Mouse (Mus musculus) liver, embryonic 16.5 days (tissue): ENCODE results near the gene Gm10277. TPM values are rescaled to one million over a fixed set of nuclear protein-coding genes. Genes with fewer than 3 reads are reported as not detected.

Experiments
- ATAC-seq: fragments of 200-750 bp; cut with Nextera tagmentation; 2 replicates; pipeline ENCODE4 v1.8.0; 2017; ENCODE audit warnings: low read depth, mild to moderate bottlenecking, moderate number of reproducible peaks, moderate library complexity
- H3K27ac ChIP-seq: fragments of 300-500 bp; sonication (generic); 2 replicates; pipeline ENCODE4 v1.5.1; 2014; ENCODE audit warnings: mild to moderate bottlenecking, low read length
- H3K27me3 ChIP-seq: fragments of 300-500 bp; sonication (generic); 2 replicates; pipeline ENCODE4 v1.6.1; 2014; ENCODE audit warnings: low read depth, low read length, mixed read lengths; ENCODE audit not compliant: control insufficient read depth, insufficient read depth
- H3K36me3 ChIP-seq: fragments of 300-500 bp; sonication (generic); 2 replicates; pipeline ENCODE4 v1.6.1; 2014; ENCODE audit warnings: mild to moderate bottlenecking; ENCODE audit not compliant: control insufficient read depth, insufficient read depth
- H3K4me1 ChIP-seq: fragments of 300-500 bp; sonication (generic); 2 replicates; pipeline ENCODE4 v1.6.1; 2014; ENCODE audit warnings: low read depth, low read length, mixed read lengths; ENCODE audit not compliant: control insufficient read depth
- H3K4me2 ChIP-seq: fragments of 300-500 bp; sonication (generic); 2 replicates; pipeline ENCODE4 v1.6.1; 2014; ENCODE audit warnings: low read depth, low read length, mixed read lengths
- H3K4me3 ChIP-seq: fragments of 300-500 bp; sonication (generic); 2 replicates; pipeline ENCODE4 v1.5.1; 2014; ENCODE audit warnings: low read depth, mild to moderate bottlenecking, low read length
- H3K9ac ChIP-seq: fragments of 300-500 bp; sonication (generic); 2 replicates; pipeline ENCODE4 v1.6.1; 2014; ENCODE audit warnings: low read depth, low read length
- H3K9me3 ChIP-seq: fragments of 300-500 bp; sonication (generic); replicated peaks from 2 replicates; pipeline ENCODE4 v1.6.1; 2016; ENCODE audit warnings: low read length; ENCODE audit not compliant: control insufficient read depth
- WGBS: fragments of 180-500 bp; shearing (Covaris S2); extraction: QIAGEN DNeasy Blood & Tissue Kit; methylation state at CpG from one replicate; pipeline ENCODE4 v1.1.7; 2014; ENCODE audit not compliant: insufficient replicate concordance; 5-methylcytosine and 5-hydroxymethylcytosine counted together
- polyA plus RNA-seq: library from polyadenylated mRNA; unstranded; fragments of >200 nt; fragmentation: Nextera tagmentation; extraction: Ambion mirVana; gene quantifications from 2 replicates; pipeline ENCODE4 v1.2.1, GENCODE M21; 2015

Gene Gm10277
- polyA plus RNA-seq, 1 experiment from 2014 or later: 0.81 TPM

DNA sequence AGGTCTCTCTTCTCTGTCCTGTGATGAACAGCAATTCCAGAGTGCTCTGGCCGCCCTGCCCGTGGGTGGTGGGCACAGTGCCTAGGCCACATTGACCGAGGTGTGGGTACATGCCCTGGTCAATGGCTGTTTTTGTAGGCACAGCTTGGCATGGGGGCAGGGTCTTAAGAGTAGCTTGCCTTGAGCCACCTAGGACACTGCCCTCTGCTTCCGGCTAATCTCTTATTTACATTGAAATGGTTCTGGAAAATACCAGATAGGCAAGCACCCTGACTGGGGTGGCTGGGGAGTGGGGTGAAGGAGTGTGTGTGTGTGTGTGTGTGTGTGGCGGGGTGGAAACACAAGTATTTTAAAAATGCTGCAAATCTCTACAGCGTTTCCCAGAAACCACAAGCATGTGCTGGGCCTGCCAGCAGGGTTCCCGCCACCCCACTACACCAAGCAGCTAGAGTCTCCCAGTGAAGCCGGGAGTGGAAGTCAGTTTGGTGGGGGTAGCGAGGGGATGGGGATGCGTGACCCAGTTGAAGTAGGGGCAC lies 4.3 kb downstream of the Gm10277 start:
- H3K36me3 ChIP-seq: peaks cover 2% of the 10 kb centered on the region
- peak overlapping the region; percentile 93 for H3K27ac ChIP-seq
- no peaks in the 10 kb centered on the region for H3K9me3 ChIP-seq
- ATAC-seq: no peak
- H3K27me3 ChIP-seq: no peaks in the 10 kb centered on the region
- peak overlapping the region; percentile 89 for H3K4me2 ChIP-seq
- 49% methylated on average over 10 of the region's 10 CpGs for WGBS
- no peak overlapping the region; the same call in 1 of the 2 replicates for H3K4me3 ChIP-seq
- H3K9ac ChIP-seq: peak overlapping the region; percentile 65
- H3K4me1 ChIP-seq: peaks cover 79% of the 10 kb centered on the region

DNA sequence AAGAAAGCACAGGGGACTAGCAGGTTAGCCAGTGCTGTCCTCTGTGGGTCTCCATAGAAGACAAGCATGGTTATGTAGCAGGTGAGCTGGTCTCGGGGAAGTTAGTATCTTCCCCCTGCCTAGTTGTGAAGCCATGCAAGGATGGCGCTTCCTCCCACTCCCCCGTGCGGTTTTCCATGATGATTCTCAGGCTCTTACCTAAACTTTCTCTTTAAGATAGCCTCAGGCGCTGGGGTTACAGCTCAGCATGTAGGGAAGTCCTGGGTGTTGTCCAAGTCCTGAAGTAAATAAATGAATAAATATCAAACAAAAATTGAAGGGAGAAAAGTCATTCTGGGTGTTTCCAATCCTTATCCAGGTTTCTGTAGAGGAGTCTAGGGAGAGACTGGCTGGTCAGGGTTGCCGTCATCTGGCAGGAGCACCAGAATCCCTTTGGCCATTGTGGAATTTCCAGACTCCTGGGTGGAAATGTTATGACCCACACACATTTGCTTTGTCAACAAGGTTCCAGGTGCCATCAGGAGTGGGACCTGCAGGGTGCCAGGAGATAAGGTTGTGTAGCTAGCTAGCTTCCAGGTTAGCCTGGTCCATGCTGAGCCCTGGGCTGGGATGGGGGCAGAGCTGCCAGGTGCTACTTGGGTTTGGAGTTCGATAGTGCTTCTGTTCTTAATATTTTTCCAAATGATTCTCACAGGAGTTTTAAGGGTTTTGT lies 5.3 kb downstream of the Gm10277 start:
- ATAC-seq: no peak
- H3K27ac ChIP-seq: peak overlapping the region; percentile 34
- peaks cover 73% of the 10 kb centered on the region for H3K4me1 ChIP-seq
- H3K9ac ChIP-seq: no peak overlapping the region
- WGBS: 72% methylated on average over 7 of the region's 7 CpGs
- H3K27me3 ChIP-seq: no peaks in the 10 kb centered on the region
- H3K4me2 ChIP-seq: no peak overlapping the region
- H3K4me3 ChIP-seq: no peak overlapping the region
- H3K9me3 ChIP-seq: no peaks in the 10 kb centered on the region
- H3K36me3 ChIP-seq: peaks cover 9% of the 10 kb centered on the region

DNA sequence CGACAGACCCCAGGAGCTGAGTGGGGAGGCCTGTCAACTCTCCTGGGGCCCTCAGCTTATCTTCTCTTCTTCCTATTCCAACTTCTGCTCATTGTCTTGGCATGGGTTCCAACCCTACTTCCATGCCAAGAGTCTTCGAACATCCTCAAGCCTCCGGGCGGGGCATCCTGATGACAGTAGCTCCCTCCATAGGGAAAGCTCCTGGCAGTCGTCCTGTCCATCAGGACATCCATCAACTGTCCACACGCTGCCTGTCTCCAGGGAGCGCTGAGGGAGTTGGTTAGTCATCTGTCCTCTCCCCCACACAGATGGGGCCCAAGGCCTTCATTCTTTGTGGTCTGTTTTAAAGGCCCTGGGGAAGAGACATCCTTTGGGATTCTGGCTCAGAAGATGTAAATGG lies 6.5 kb downstream of the Gm10277 start:
- Histone ChIP-seq H3K36me3 (peaks cover 9% of the 10 kb centered on the region), H3K9me3 (no peaks in the 10 kb centered on the region), H3K27me3 (no peaks in the 10 kb centered on the region), H3K9ac (no peak overlapping the region), H3K4me3 (no peak overlapping the region), H3K4me1 (peaks cover 64% of the 10 kb centered on the region), H3K27ac (no peak overlapping the region), H3K4me2 (no peak overlapping the region)
- no peak for ATAC-seq
- 72% methylated on average over 7 of the region's 7 CpGs for WGBS

DNA sequence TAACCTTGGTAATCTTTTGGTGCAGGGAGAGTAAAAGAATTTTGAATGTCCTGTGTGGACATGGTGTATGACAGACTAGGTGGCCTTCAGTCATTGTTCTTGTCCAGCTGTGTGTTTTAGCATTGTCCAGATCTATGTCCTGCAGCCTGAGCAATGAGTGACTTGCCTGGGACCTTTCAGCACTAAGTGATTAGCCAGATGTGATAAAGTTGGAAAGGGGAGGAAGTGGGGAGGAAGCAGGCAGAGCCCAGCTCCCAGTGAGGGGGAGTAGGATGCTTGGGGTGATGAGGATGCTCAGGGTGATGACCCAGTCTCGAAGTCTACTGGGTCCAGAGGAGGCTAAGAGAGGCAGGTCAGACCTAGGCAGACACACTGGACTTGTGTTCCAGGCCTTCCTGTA lies 8.3 kb downstream of the Gm10277 start:
- Histone ChIP-seq H3K9me3 (no peaks in the 10 kb centered on the region), H3K27me3 (no peaks in the 10 kb centered on the region), H3K4me2 (no peak overlapping the region), H3K36me3 (peaks cover 9% of the 10 kb centered on the region), H3K9ac (no peak overlapping the region), H3K4me3 (no peak overlapping the region), H3K27ac (no peak overlapping the region), H3K4me1 (peaks cover 53% of the 10 kb centered on the region)
- no peak for ATAC-seq
- WGBS: 53% methylated on average over 1 of the region's 1 CpGs

DNA sequence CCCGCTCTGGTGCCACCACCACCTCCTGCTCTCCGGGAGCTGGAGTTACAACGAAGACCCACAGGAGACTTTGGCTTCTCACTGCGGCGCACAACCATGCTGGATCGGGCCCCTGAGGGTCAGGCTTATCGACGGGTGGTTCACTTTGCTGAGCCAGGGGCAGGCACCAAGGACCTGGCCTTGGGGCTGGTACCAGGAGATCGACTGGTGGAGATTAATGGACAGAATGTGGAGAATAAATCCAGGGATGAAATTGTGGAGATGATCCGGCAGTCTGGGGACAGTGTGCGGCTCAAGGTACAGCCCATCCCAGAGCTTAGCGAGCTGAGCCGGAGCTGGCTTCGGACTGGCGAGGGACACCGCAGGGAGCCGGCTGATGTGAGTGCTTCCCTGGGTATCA lies 9.6 kb downstream of the Gm10277 start:
- H3K9me3 ChIP-seq: no peaks in the 10 kb centered on the region
- H3K27ac ChIP-seq: no peak overlapping the region
- peaks cover 44% of the 10 kb centered on the region for H3K4me1 ChIP-seq
- no peak overlapping the region for H3K9ac ChIP-seq
- H3K4me3 ChIP-seq: no peak overlapping the region
- 87% methylated on average over 17 of the region's 17 CpGs for WGBS
- peaks cover 9% of the 10 kb centered on the region for H3K36me3 ChIP-seq
- H3K27me3 ChIP-seq: no peaks in the 10 kb centered on the region
- H3K4me2 ChIP-seq: no peak overlapping the region
- ATAC-seq: no peak

DNA sequence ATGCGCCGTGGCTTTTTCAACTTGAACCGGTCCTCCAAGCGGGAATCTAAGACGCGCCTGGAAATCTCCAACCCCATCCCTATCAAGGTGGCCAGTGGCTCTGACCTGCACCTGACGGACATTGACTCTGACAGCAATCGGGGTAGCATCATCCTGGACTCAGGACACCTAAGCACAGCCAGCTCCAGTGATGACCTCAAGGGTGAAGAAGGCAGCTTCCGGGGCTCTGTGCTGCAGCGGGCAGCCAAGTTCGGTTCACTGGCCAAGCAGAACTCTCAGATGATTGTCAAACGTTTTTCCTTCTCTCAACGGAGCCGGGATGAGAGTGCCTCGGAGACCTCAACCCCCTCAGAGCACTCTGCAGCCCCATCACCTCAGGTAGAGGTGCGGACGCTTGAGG lies 10.1 kb downstream of the Gm10277 start:
- ATAC-seq: no peak
- Histone ChIP-seq H3K27ac (no peak overlapping the region), H3K4me2 (no peak overlapping the region), H3K27me3 (no peaks in the 10 kb centered on the region), H3K4me1 (peaks cover 44% of the 10 kb centered on the region), H3K4me3 (no peak overlapping the region), H3K36me3 (peaks cover 9% of the 10 kb centered on the region), H3K9ac (no peak overlapping the region), H3K9me3 (no peaks in the 10 kb centered on the region)
- WGBS: 88% methylated on average over 17 of the region's 17 CpGs

DNA sequence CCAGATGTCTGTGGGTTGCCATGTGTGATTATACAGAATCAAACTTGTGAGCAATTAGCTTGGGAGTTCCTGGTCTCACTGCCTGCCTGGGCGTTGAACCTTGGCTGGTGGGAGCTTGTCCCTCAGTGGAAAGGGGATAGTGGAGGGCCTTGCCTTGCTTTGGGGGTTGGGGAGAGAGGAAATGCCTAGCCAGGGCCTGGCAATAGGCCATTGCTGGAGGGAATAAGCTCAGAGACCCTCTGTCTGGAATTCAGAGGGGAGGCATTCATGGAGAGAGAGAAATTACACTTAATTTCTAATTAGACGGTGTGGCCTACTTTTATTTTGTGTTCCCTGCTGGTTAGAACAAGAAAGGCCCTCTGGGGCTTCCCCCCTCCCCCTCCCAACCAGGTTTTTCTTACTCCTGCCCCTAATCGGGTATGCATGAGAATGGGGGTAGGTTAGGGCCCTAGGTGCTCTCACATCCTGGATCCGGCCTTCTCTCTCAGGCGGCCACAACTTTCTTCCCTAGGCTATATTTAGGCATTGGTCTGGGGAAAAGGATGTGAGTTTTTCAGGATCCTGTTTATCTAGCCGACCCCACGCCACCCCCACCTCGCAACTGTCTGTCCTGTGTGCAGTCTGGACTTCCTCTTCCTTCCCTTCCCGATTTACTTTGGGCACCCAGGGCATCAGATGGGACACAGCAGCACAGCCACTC lies 11.7 kb downstream of the Gm10277 start:
- no peaks in the 10 kb centered on the region for H3K9me3 ChIP-seq
- H3K36me3 ChIP-seq: peaks cover 9% of the 10 kb centered on the region
- no peak overlapping the region for H3K4me2 ChIP-seq
- 40% methylated on average over 9 of the region's 9 CpGs for WGBS
- no peaks in the 10 kb centered on the region for H3K27me3 ChIP-seq
- no peak for ATAC-seq
- peaks cover 44% of the 10 kb centered on the region for H3K4me1 ChIP-seq
- H3K9ac ChIP-seq: no peak overlapping the region
- no peak overlapping the region for H3K27ac ChIP-seq
- no peak overlapping the region for H3K4me3 ChIP-seq

DNA sequence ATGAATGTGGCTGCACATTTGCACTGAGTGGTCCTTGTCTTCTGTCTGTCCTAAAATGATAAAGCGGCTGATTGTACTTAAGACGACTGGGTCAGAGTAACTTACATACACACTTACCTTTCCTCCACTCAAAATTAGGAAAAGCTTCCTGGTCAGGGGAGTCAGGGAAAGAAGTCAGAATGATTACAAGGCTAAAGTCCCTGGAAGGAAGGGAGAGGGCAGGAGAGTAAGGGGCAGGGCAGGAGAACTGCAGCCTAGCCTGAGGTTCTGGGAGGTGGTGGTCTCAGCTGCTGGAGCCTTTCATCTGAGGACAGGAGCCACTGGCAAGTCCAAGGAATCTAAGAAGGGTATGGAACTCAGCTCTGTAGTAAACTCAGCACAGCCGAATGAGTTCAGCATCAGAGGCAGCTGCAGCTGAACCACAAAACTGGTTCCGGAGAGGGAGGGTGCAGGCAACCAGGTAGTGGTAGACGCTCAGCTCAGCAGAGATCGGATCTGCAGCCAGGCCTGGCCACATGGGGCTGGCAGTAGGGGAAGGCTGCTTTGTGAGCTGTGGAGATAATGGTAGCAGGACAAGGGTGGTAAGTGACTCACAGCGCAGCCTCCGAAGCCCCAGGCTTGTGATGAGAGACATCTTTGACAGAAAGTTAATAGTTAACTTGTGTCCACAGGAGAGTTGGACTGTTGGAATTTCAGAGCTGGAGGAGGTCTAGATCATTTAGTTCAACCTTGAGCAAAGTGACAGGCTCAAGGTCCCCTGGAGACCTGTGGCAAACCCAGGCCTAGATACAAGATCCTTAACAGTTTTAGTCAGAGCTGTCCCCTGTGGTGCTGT lies 15.5 kb downstream of the Gm10277 start:
- peaks cover 54% of the 10 kb centered on the region for H3K4me1 ChIP-seq
- peak; percentile 82 for ATAC-seq
- WGBS: 12% methylated on average over 8 of the region's 8 CpGs

More for the DNA sequence above, 15.5 kb downstream of the Gm10277 start:
- Histone ChIP-seq H3K27ac (peak overlapping the region; percentile 76), H3K4me2 (peak overlapping the region; percentile 40), H3K4me3 (0 out of 2 replicates have a peak overlapping the region, but pooled peaks have one; percentile 2), H3K36me3 (no peaks in the 10 kb centered on the region), H3K9me3 (no peaks in the 10 kb centered on the region), H3K9ac (peak overlapping the region; percentile 8; the same call in 1 of the 2 replicates), H3K27me3 (no peaks in the 10 kb centered on the region)
